Mouse (Mus musculus): ENCODE measurements around the gene Gpcpd1. TPM values are rescaled to one million over a fixed set of nuclear protein-coding genes. Genes with fewer than 3 reads are reported as not detected.
A peak's percentile ranks its signal among the peaks of the same experiment; 100 is the strongest.

Gene Gpcpd1
- polyA plus RNA-seq, 1 experiment from 2014 or later: 79.6 TPM

- Histone ChIP-seq H3K27ac (replicated peaks) (peak overlapping the region; percentile 72), H3K36me3 (no peaks in the 10 kb centered on the region), H3K4me3 (replicated peaks) (no peak overlapping the region), H3K27me3 (replicated peaks) (no peaks in the 10 kb centered on the region), H3K4me2 (no peak overlapping the region), H3K9me3 (replicated peaks) (no peaks in the 10 kb centered on the region), H3K9ac (replicated peaks) (no peak overlapping the region), H3K4me1 (peaks cover 9% of the 10 kb centered on the region)
- WGBS: 25% methylated on average over 4 of the region's 4 CpGs
- ATAC-seq (ENCODE audit: low FRiP score): no peak
These were observed 5.3 kb downstream of the Gpcpd1 start for GRCm38 (mm10) chr2:132582227-132582626.

GRCm38 (mm10) chr2:132579689-132580088 is 7.8 kb downstream of the Gpcpd1 start:
- Histone ChIP-seq H3K36me3 (no peaks in the 10 kb centered on the region), H3K9ac (replicated peaks) (no peak overlapping the region), H3K4me3 (replicated peaks) (no peak overlapping the region), H3K27ac (replicated peaks) (no peak overlapping the region), H3K4me2 (no peak overlapping the region), H3K27me3 (replicated peaks) (no peaks in the 10 kb centered on the region), H3K9me3 (replicated peaks) (no peaks in the 10 kb centered on the region), H3K4me1 (peaks cover 29% of the 10 kb centered on the region)
- no peak for ATAC-seq (ENCODE audit: low FRiP score)
- 87% methylated on average over 3 of the region's 3 CpGs for WGBS

- no peaks in the 10 kb centered on the region for H3K9me3 ChIP-seq (replicated peaks)
- no peaks in the 10 kb centered on the region for H3K36me3 ChIP-seq
- peak overlapping the region; percentile 58; the same call in 1 of the 2 replicates for H3K4me2 ChIP-seq
- WGBS: 99% methylated on average over 3 of the region's 3 CpGs
- peak overlapping the region; percentile 82; the same call in 1 of the 2 replicates for H3K4me3 ChIP-seq (replicated peaks)
- no peaks in the 10 kb centered on the region for H3K27me3 ChIP-seq (replicated peaks)
- H3K27ac ChIP-seq (replicated peaks): peak overlapping the region; percentile 98
- H3K9ac ChIP-seq (replicated peaks): no peak overlapping the region
- ATAC-seq (ENCODE audit: low FRiP score): no peak
- peaks cover 29% of the 10 kb centered on the region for H3K4me1 ChIP-seq
These were observed 8.8 kb downstream of the Gpcpd1 start for GRCm38 (mm10) chr2:132578711-132579110.

- H3K27me3 ChIP-seq (replicated peaks): no peaks in the 10 kb centered on the region
- peak overlapping the region; percentile 82 for H3K4me3 ChIP-seq (replicated peaks)
- peak overlapping the region; percentile 98 for H3K27ac ChIP-seq (replicated peaks)
- H3K9me3 ChIP-seq (replicated peaks): no peaks in the 10 kb centered on the region
- peak overlapping the region; percentile 58 for H3K4me2 ChIP-seq
- H3K9ac ChIP-seq (replicated peaks): peak overlapping the region; percentile 97
- peak; percentile 98 for ATAC-seq (ENCODE audit: low FRiP score)
- peaks cover 29% of the 10 kb centered on the region for H3K4me1 ChIP-seq
- 2% methylated on average over 38 of the region's 38 CpGs for WGBS
- H3K36me3 ChIP-seq: no peaks in the 10 kb centered on the region
These were observed 9.5 kb downstream of the Gpcpd1 start for GRCm38 (mm10) chr2:132578059-132578458.

- Histone ChIP-seq H3K4me2 (peak overlapping the region; percentile 58), H3K27me3 (replicated peaks) (no peaks in the 10 kb centered on the region), H3K9me3 (replicated peaks) (no peaks in the 10 kb centered on the region), H3K36me3 (no peaks in the 10 kb centered on the region), H3K27ac (replicated peaks) (peak overlapping the region; percentile 98), H3K4me3 (replicated peaks) (peak overlapping the region; percentile 82), H3K9ac (replicated peaks) (peak overlapping the region; percentile 97), H3K4me1 (peaks cover 29% of the 10 kb centered on the region)
- under 1% methylated on average over 39 of the region's 41 CpGs for WGBS
- peak; percentile 84 for ATAC-seq (ENCODE audit: low FRiP score)
These were observed 10.0 kb downstream of the Gpcpd1 start for GRCm38 (mm10) chr2:132577431-132577981.

- Histone ChIP-seq H3K4me1 (peaks cover 20% of the 10 kb centered on the region), H3K27me3 (replicated peaks) (no peaks in the 10 kb centered on the region), H3K9ac (replicated peaks) (peak overlapping the region; percentile 34), H3K4me2 (peak overlapping the region; percentile 58), H3K36me3 (peaks cover 3% of the 10 kb centered on the region), H3K27ac (replicated peaks) (no peak overlapping the region), H3K9me3 (replicated peaks) (no peaks in the 10 kb centered on the region), H3K4me3 (replicated peaks) (peak overlapping the region; percentile 82)
- WGBS: 52% methylated on average over 3 of the region's 3 CpGs
- no peak for ATAC-seq (ENCODE audit: low FRiP score)
These were observed 10.9 kb downstream of the Gpcpd1 start for GRCm38 (mm10) chr2:132576522-132577135.

- Histone ChIP-seq H3K4me2 (peak overlapping the region; percentile 58), H3K9me3 (replicated peaks) (no peaks in the 10 kb centered on the region), H3K36me3 (peaks cover 9% of the 10 kb centered on the region), H3K4me3 (replicated peaks) (0 out of 2 replicates have a peak overlapping the region, but pooled peaks have one; percentile 13), H3K4me1 (peaks cover 20% of the 10 kb centered on the region), H3K27me3 (replicated peaks) (no peaks in the 10 kb centered on the region), H3K27ac (replicated peaks) (peak overlapping the region; percentile 33; the same call in 1 of the 2 replicates), H3K9ac (replicated peaks) (0 out of 2 replicates have a peak overlapping the region, but pooled peaks have one; percentile 5)
- whole genome bisulfite sequencing: 78% methylated on average over 11 of the region's 11 CpGs
- ATAC-seq (ENCODE audit: low FRiP score): no peak
These were observed 11.6 kb downstream of the Gpcpd1 start for GRCm38 (mm10) chr2:132575759-132576439.

GRCm38 (mm10) chr2:132575256-132575655 is 12.3 kb downstream of the Gpcpd1 start:
- Histone ChIP-seq H3K9ac (replicated peaks) (no peak overlapping the region), H3K4me1 (peaks cover 20% of the 10 kb centered on the region), H3K27ac (replicated peaks) (no peak overlapping the region), H3K36me3 (peaks cover 15% of the 10 kb centered on the region), H3K27me3 (replicated peaks) (no peaks in the 10 kb centered on the region), H3K4me3 (replicated peaks) (no peak overlapping the region), H3K4me2 (peak overlapping the region; percentile 58), H3K9me3 (replicated peaks) (no peaks in the 10 kb centered on the region)
- 52% methylated on average over 3 of the region's 3 CpGs for WGBS
- ATAC-seq (ENCODE audit: low FRiP score): no peak

- no peak overlapping the region for H3K4me3 ChIP-seq (replicated peaks)
- no peaks in the 10 kb centered on the region for H3K9me3 ChIP-seq (replicated peaks)
- ATAC-seq (ENCODE audit: low FRiP score): no peak
- H3K27ac ChIP-seq (replicated peaks): no peak overlapping the region
- no peak overlapping the region for H3K4me2 ChIP-seq
- H3K9ac ChIP-seq (replicated peaks): no peak overlapping the region
- H3K4me1 ChIP-seq: peaks cover 20% of the 10 kb centered on the region
- WGBS: 92% methylated on average over 2 of the region's 2 CpGs
- H3K36me3 ChIP-seq: peaks cover 24% of the 10 kb centered on the region
- H3K27me3 ChIP-seq (replicated peaks): no peaks in the 10 kb centered on the region
These were observed 14.2 kb downstream of the Gpcpd1 start for GRCm38 (mm10) chr2:132573280-132573679.

GRCm38 (mm10) chr2:132572651-132573050 is 14.9 kb downstream of the Gpcpd1 start:
- 99% methylated on average over 3 of the region's 3 CpGs for WGBS
- H3K4me3 ChIP-seq (replicated peaks): no peak overlapping the region
- no peak for ATAC-seq (ENCODE audit: low FRiP score)
- H3K9ac ChIP-seq (replicated peaks): no peak overlapping the region
- H3K27ac ChIP-seq (replicated peaks): no peak overlapping the region
- H3K4me1 ChIP-seq: peaks cover 20% of the 10 kb centered on the region
- peaks cover 29% of the 10 kb centered on the region for H3K36me3 ChIP-seq
- H3K4me2 ChIP-seq: no peak overlapping the region
- no peaks in the 10 kb centered on the region for H3K9me3 ChIP-seq (replicated peaks)
- no peaks in the 10 kb centered on the region for H3K27me3 ChIP-seq (replicated peaks)

- Histone ChIP-seq H3K9ac (replicated peaks) (no peak overlapping the region), H3K4me2 (no peak overlapping the region), H3K9me3 (replicated peaks) (no peaks in the 10 kb centered on the region), H3K4me1 (peaks cover 14% of the 10 kb centered on the region), H3K4me3 (replicated peaks) (no peak overlapping the region), H3K27me3 (replicated peaks) (no peaks in the 10 kb centered on the region), H3K27ac (replicated peaks) (no peak overlapping the region), H3K36me3 (peaks cover 42% of the 10 kb centered on the region)
- no peak for ATAC-seq (ENCODE audit: low FRiP score)
- WGBS: 96% methylated on average over 2 of the region's 2 CpGs
These were observed 16.2 kb downstream of the Gpcpd1 start for GRCm38 (mm10) chr2:132571301-132571700.

GRCm38 (mm10) chr2:132570869-132571268 is 16.7 kb downstream of the Gpcpd1 start:
- Histone ChIP-seq H3K4me1 (peaks cover 10% of the 10 kb centered on the region), H3K9ac (replicated peaks) (no peak overlapping the region), H3K27me3 (replicated peaks) (no peaks in the 10 kb centered on the region), H3K4me2 (no peak overlapping the region), H3K9me3 (replicated peaks) (no peaks in the 10 kb centered on the region), H3K27ac (replicated peaks) (no peak overlapping the region), H3K36me3 (peaks cover 46% of the 10 kb centered on the region), H3K4me3 (replicated peaks) (no peak overlapping the region)
- ATAC-seq (ENCODE audit: low FRiP score): no peak

All from neural tube, embryonic 15.5 days (tissue).